Mouse (Mus musculus): ENCODE data around the gene Mob1a. TPM values are rescaled to one million over a fixed set of nuclear protein-coding genes. Genes with fewer than 3 reads are reported as not detected.

Gene Mob1a
- polyA plus RNA-seq, 1 experiment = 30.8 TPM

GRCm38 (mm10) chr6:83381510-83382491 lies 56.0 kb downstream of the Mob1a start:
- H3K79me3 ChIP-seq (ENCODE audit: low read depth) = peaks cover 5% of the 10 kb centered on the region
- H3K4me3 ChIP-seq (ENCODE audit: insufficient read depth, poor library complexity, severe bottlenecking) = no peak overlapping the region
- TF ChIP-seq USF1 (IDR thresholded peaks at IDR 0.05; ENCODE audit: low read depth) = no peak
- no peak for TF ChIP-seq CTCF (IDR thresholded peaks at IDR 0.05; ENCODE audit: control insufficient read depth, insufficient read depth, insufficient read length)
- no peak for TF ChIP-seq CEBPB (IDR thresholded peaks at IDR 0.05; ENCODE audit: low read depth)
- TF ChIP-seq MYOD1 (IDR thresholded peaks at IDR 0.05; ENCODE audit: control insufficient read depth, insufficient read length, low read depth) = no peak
- TF ChIP-seq MAX (IDR thresholded peaks at IDR 0.05) = no peak
- no peak for TF ChIP-seq FOSL1 (IDR thresholded peaks at IDR 0.05; ENCODE audit: insufficient read depth, low read length, poor library complexity, severe bottlenecking)
- no peak for TF ChIP-seq MYOG (IDR thresholded peaks at IDR 0.05; ENCODE audit: control insufficient read depth, extremely low read depth, insufficient read length)
- H3ac ChIP-seq (ENCODE audit: control insufficient read depth, insufficient read length, low read depth) = no peak overlapping the region
- peaks cover 9% of the 10 kb centered on the region for H3K79me2 ChIP-seq (ENCODE audit: control insufficient read depth, insufficient read depth)
- no peaks in the 10 kb centered on the region for H3K27me3 ChIP-seq (ENCODE audit: control insufficient read depth, insufficient read depth, insufficient read length)
- peaks cover 86% of the 10 kb centered on the region for H3K36me3 ChIP-seq (ENCODE audit: control insufficient read depth, insufficient read depth)

GRCm38 (mm10) chr6:83385569-83386090 lies 59.8 kb downstream of the Mob1a start:
- Histone ChIP-seq H3K79me3 (ENCODE audit: low read depth) (peaks cover 12% of the 10 kb centered on the region), H3ac (ENCODE audit: control insufficient read depth, insufficient read length, low read depth) (no peak overlapping the region), H3K36me3 (ENCODE audit: control insufficient read depth, insufficient read depth) (peaks cover 50% of the 10 kb centered on the region), H3K79me2 (ENCODE audit: control insufficient read depth, insufficient read depth) (peaks cover 39% of the 10 kb centered on the region), H3K4me3 (ENCODE audit: insufficient read depth, poor library complexity, severe bottlenecking) (no peak overlapping the region), H3K27me3 (ENCODE audit: control insufficient read depth, insufficient read depth, insufficient read length) (no peaks in the 10 kb centered on the region)
- no peak for TF ChIP-seq CEBPB (IDR thresholded peaks at IDR 0.05; ENCODE audit: low read depth)
- no peak for TF ChIP-seq USF1 (IDR thresholded peaks at IDR 0.05; ENCODE audit: low read depth)
- TF ChIP-seq FOSL1 (IDR thresholded peaks at IDR 0.05; ENCODE audit: insufficient read depth, low read length, poor library complexity, severe bottlenecking) = no peak
- TF ChIP-seq MYOD1 (IDR thresholded peaks at IDR 0.05; ENCODE audit: control insufficient read depth, insufficient read length, low read depth) = no peak
- TF ChIP-seq CTCF (IDR thresholded peaks at IDR 0.05; ENCODE audit: control insufficient read depth, insufficient read depth, insufficient read length) = no peak
- TF ChIP-seq MAX (IDR thresholded peaks at IDR 0.05) = no peak
- TF ChIP-seq MYOG (IDR thresholded peaks at IDR 0.05; ENCODE audit: control insufficient read depth, extremely low read depth, insufficient read length) = no peak

- Histone ChIP-seq H3K79me2 (ENCODE audit: control insufficient read depth, insufficient read depth) (peaks cover 82% of the 10 kb centered on the region), H3K79me3 (ENCODE audit: low read depth) (peaks cover 30% of the 10 kb centered on the region), H3K36me3 (ENCODE audit: control insufficient read depth, insufficient read depth) (peaks cover 40% of the 10 kb centered on the region), H3K27me3 (ENCODE audit: control insufficient read depth, insufficient read depth, insufficient read length) (no peaks in the 10 kb centered on the region), H3K4me3 (ENCODE audit: insufficient read depth, poor library complexity, severe bottlenecking) (no peak overlapping the region), H3ac (ENCODE audit: control insufficient read depth, insufficient read length, low read depth) (no peak overlapping the region)
- TF ChIP-seq FOSL1 (IDR thresholded peaks at IDR 0.05; ENCODE audit: insufficient read depth, low read length, poor library complexity, severe bottlenecking) (no peak), CEBPB (IDR thresholded peaks at IDR 0.05; ENCODE audit: low read depth) (no peak), MYOG (IDR thresholded peaks at IDR 0.05; ENCODE audit: control insufficient read depth, extremely low read depth, insufficient read length) (no peak), CTCF (IDR thresholded peaks at IDR 0.05; ENCODE audit: control insufficient read depth, insufficient read depth, insufficient read length) (no peak), USF1 (IDR thresholded peaks at IDR 0.05; ENCODE audit: low read depth) (no peak), MYOD1 (IDR thresholded peaks at IDR 0.05; ENCODE audit: control insufficient read depth, insufficient read length, low read depth) (no peak), MAX (IDR thresholded peaks at IDR 0.05) (no peak)
Observed at GRCm38 (mm10) chr6:83392166-83392780, 66.5 kb downstream of the Mob1a start.

Other genes with a start within 250 kb of the Mob1a start
- 9.5 TPM for gene Pcgf1, start 248.1 kb upstream of the Mob1a start, polyA plus RNA-seq (2012; fragmentation: generic; extraction: Trizol)
- 0.11 TPM for gene Lbx2, start 239.6 kb upstream of the Mob1a start, polyA plus RNA-seq (2012; fragmentation: generic; extraction: Trizol)
- gene Ccdc142, start 224.4 kb upstream of the Mob1a start, polyA plus RNA-seq (2012; fragmentation: generic; extraction: Trizol) = 0.75 TPM
- gene Gm42688, start 224.4 kb upstream of the Mob1a start, polyA plus RNA-seq (2012; fragmentation: generic; extraction: Trizol) = 0.98 TPM
- 145 TPM for gene Mrpl53, start 217.0 kb upstream of the Mob1a start, polyA plus RNA-seq (2012; fragmentation: generic; extraction: Trizol)
- gene Mogs, start 210.5 kb upstream of the Mob1a start, polyA plus RNA-seq (2012; fragmentation: generic; extraction: Trizol) = 32.5 TPM
- gene Wbp1, start 204.5 kb upstream of the Mob1a start, polyA plus RNA-seq (2012; fragmentation: generic; extraction: Trizol) = 82.4 TPM
- 33.6 TPM for gene Ino80b, start 200.6 kb upstream of the Mob1a start, polyA plus RNA-seq (2012; fragmentation: generic; extraction: Trizol)
- gene Rtkn, start 190.6 kb upstream of the Mob1a start, polyA plus RNA-seq (2012; fragmentation: generic; extraction: Trizol) = 42.1 TPM
- gene Wdr54, start 169.6 kb upstream of the Mob1a start, polyA plus RNA-seq (2012; fragmentation: generic; extraction: Trizol) = 9.5 TPM
- gene 1700003E16Rik, start 169.6 kb upstream of the Mob1a start, polyA plus RNA-seq (2012; fragmentation: generic; extraction: Trizol) = 1.1 TPM
- gene Dctn1, start 160.1 kb upstream of the Mob1a start, polyA plus RNA-seq (2012; fragmentation: generic; extraction: Trizol) = 83.0 TPM
- gene Slc4a5, start 106.2 kb upstream of the Mob1a start, polyA plus RNA-seq (2012; fragmentation: generic; extraction: Trizol) = 0.04 TPM
- gene Mthfd2, start 108 bp upstream of the Mob1a start, polyA plus RNA-seq (2012; fragmentation: generic; extraction: Trizol) = 120 TPM
- 111 TPM for gene Bola3, start 23.1 kb downstream of the Mob1a start, polyA plus RNA-seq (2012; fragmentation: generic; extraction: Trizol)
- gene Tet3, start 133.1 kb downstream of the Mob1a start, polyA plus RNA-seq (2012; fragmentation: generic; extraction: Trizol) = 6.0 TPM
- gene Dguok, start 181.0 kb downstream of the Mob1a start, polyA plus RNA-seq (2012; fragmentation: generic; extraction: Trizol) = 27.6 TPM
- gene Actg2, start 210.2 kb downstream of the Mob1a start, polyA plus RNA-seq (2012; fragmentation: generic; extraction: Trizol) = 341 TPM
- gene Stambp, start 246.7 kb downstream of the Mob1a start, polyA plus RNA-seq (2012; fragmentation: generic; extraction: Trizol) = 6.1 TPM

Data from C2C12 (cell line).